Mouse (Mus musculus) embryonic facial prominence, embryonic 14.5 days (tissue): ENCODE results near the gene Ulk2. TPM values are rescaled to one million over a fixed set of nuclear protein-coding genes. Genes with fewer than 3 reads are reported as not detected.

Experiments
- ATAC-seq: fragments of 200-750 bp; cut with Nextera tagmentation; 2 replicates; pipeline ENCODE4 v1.8.0; 2017; ENCODE audit warnings: low read depth, moderate number of reproducible peaks, moderate TSS enrichment
- DNase-seq: peaks from one replicate; pipeline ENCODE4 v3.0.0-alpha.2; 2015; ENCODE audit warnings: low spot score
- H3K27ac ChIP-seq: fragments of 300-500 bp; sonication (generic); replicated peaks from 2 replicates; pipeline ENCODE4 v1.5.1; 2014; ENCODE audit warnings: low read depth, mild to moderate bottlenecking, low read length, moderate library complexity
- H3K27me3 ChIP-seq: fragments of 300-500 bp; sonication (generic); replicated peaks from 2 replicates; pipeline ENCODE4 v1.6.1; 2014; ENCODE audit warnings: low read length; ENCODE audit not compliant: control insufficient read depth, insufficient read depth
- H3K36me3 ChIP-seq: fragments of 300-500 bp; sonication (generic); 2 replicates; pipeline ENCODE4 v1.6.1; 2014; ENCODE audit warnings: low read length, mixed read lengths; ENCODE audit not compliant: control insufficient read depth, insufficient read depth
- H3K4me1 ChIP-seq: fragments of 300-500 bp; sonication (generic); 2 replicates; pipeline ENCODE4 v1.6.1; 2014; ENCODE audit warnings: antibody characterized with exemption, low read length; ENCODE audit not compliant: control insufficient read depth, insufficient read depth
- H3K4me2 ChIP-seq: fragments of 300-500 bp; sonication (generic); 2 replicates; pipeline ENCODE4 v1.6.1; 2014; ENCODE audit warnings: low read depth, mild to moderate bottlenecking, low read length, moderate library complexity, mixed read lengths
- H3K4me3 ChIP-seq: fragments of 300-500 bp; sonication (generic); 2 replicates; pipeline ENCODE4 v1.5.1; 2014; ENCODE audit warnings: low read depth, mild to moderate bottlenecking, low read length
- H3K9ac ChIP-seq: fragments of 300-500 bp; sonication (generic); 2 replicates; pipeline ENCODE4 v1.6.1; 2014; ENCODE audit warnings: low read depth, mild to moderate bottlenecking, low read length, moderate library complexity, mixed read lengths
- H3K9me3 ChIP-seq: fragments of 300-500 bp; sonication (generic); 2 replicates; pipeline ENCODE4 v1.6.1; 2016; ENCODE audit warnings: low read length; ENCODE audit not compliant: control insufficient read depth
- WGBS: fragments of 180-500 bp; shearing (Covaris S2); extraction: QIAGEN DNeasy Blood & Tissue Kit; methylation state at CpG from one replicate; pipeline ENCODE4 v1.1.7; 2014; 5-methylcytosine and 5-hydroxymethylcytosine counted together
- polyA plus RNA-seq: library from polyadenylated mRNA; unstranded; fragments of >200 nt; fragmentation: Nextera tagmentation; extraction: Ambion mirVana; gene quantifications from 2 replicates; pipeline ENCODE4 v1.2.1, GENCODE M21; 2014

The Ulk2 gene
- 25.6 and 26.4 TPM in 2 replicates for polyA plus RNA-seq

- 0% methylated on average over 6 of the region's 58 CpGs for WGBS
- Histone ChIP-seq H3K4me1 (peaks cover 6% of the 10 kb centered on the region), H3K9me3 (no peaks in the 10 kb centered on the region), H3K4me3 (peak within 1 kb of the TSS; percentile 95), H3K36me3 (peaks cover 19% of the 10 kb centered on the region; the same call in 1 of the 2 replicates), H3K4me2 (peak within 1 kb of the TSS; percentile 87), H3K9ac (peak within 1 kb of the TSS; percentile 96), H3K27me3 (no peaks in the 10 kb centered on the region), H3K27ac (peak within 1 kb of the TSS; percentile 88)
- peak; percentile 95 for DNase-seq
- peak; percentile 92 for ATAC-seq
Measured at GRCm38 (mm10) chr11:61854988-61855411, at the start of gene Ulk2. Ulk2 (minus strand) TSS chr11:61855073.

GRCm38 (mm10) chr11:61882183-61882582 lies 27.3 kb upstream of the Ulk2 start:
- Histone ChIP-seq H3K4me3 (no peak overlapping the region), H3K9ac (no peak overlapping the region), H3K4me2 (no peak overlapping the region), H3K27me3 (no peaks in the 10 kb centered on the region), H3K4me1 (no peaks in the 10 kb centered on the region), H3K9me3 (no peaks in the 10 kb centered on the region), H3K36me3 (peaks cover 67% of the 10 kb centered on the region), H3K27ac (no peak overlapping the region)
- ATAC-seq (0 out of 2 replicates have a peak, but pooled peaks have one; percentile 22), DNase-seq (peak; percentile 39)
- WGBS: 76% methylated on average over 5 of the region's 5 CpGs

DNA sequence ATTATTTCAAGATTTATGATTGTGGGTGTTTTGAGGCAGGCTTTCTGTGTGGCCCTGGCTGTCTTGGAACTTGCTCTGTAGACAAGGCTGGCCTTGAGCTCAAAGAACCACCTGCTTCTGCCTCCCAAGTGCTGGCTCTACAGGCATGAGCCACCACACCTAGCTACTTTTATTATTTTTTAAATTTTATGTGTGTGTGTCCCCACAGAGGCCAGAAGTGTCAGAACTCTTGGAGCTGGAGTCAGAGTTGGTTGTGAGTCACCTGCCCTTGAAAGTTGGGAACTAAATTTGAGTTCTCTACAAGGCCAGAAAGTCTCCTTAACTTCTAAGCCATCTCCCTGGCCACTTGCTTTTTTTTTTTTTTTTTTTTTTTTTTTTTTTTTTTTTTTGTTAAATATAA lies 25.0 kb upstream of the Ulk2 start:
- Histone ChIP-seq H3K4me2 (no peak overlapping the region), H3K27ac (no peak overlapping the region)
- ATAC-seq: no peak

GRCm38 (mm10) chr11:61871881-61872280 lies 17.0 kb upstream of the Ulk2 start:
- ATAC-seq (no peak), DNase-seq (no peak)
- no peak overlapping the region for H3K27ac ChIP-seq
- peaks cover 74% of the 10 kb centered on the region for H3K36me3 ChIP-seq
- no peaks in the 10 kb centered on the region; the same call in 1 of the 2 replicates for H3K9me3 ChIP-seq
- no peak overlapping the region for H3K4me3 ChIP-seq
- H3K4me1 ChIP-seq: no peaks in the 10 kb centered on the region
- no peak overlapping the region for H3K9ac ChIP-seq
- H3K4me2 ChIP-seq: no peak overlapping the region
- no peaks in the 10 kb centered on the region for H3K27me3 ChIP-seq
- 94% methylated on average over 5 of the region's 5 CpGs for WGBS

More for the DNA sequence above, 25.0 kb upstream of the Ulk2 start:
- H3K27me3 ChIP-seq: no peaks in the 10 kb centered on the region
- peaks cover 72% of the 10 kb centered on the region for H3K36me3 ChIP-seq
- H3K4me3 ChIP-seq: no peak overlapping the region
- DNase-seq: no peak
- H3K9ac ChIP-seq: no peak overlapping the region
- H3K4me1 ChIP-seq: no peaks in the 10 kb centered on the region
- no peaks in the 10 kb centered on the region for H3K9me3 ChIP-seq

DNA sequence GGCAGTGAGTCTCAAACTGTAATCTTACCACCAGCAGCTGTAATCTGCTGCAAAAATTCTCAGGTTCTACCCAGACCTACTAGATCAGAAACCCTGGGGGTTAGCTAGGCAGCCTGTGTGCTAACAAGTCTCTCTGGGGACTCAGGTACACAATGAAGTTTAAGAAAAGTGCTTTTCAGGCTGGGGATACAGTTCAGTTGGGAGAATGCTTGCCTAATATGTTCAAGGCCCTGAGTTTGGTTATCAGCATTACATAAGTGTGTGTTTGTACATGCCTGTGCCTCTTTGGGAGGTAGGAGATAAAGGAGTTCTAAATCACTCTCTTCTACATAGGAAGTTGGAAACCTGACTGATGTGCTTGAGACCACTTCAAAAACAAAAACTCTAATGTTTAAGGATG lies 12.0 kb upstream of the Ulk2 start:
- ATAC-seq (no peak), DNase-seq (peak; percentile 9)
- H3K9ac ChIP-seq: no peak overlapping the region

GRCm38 (mm10) chr11:61861781-61862547 lies 7.1 kb upstream of the Ulk2 start:
- DNase-seq (no peak), ATAC-seq (no peak)
- Histone ChIP-seq H3K27me3 (no peaks in the 10 kb centered on the region), H3K9ac (no peak overlapping the region), H3K4me3 (no peak overlapping the region), H3K27ac (no peak overlapping the region), H3K36me3 (0 out of 2 replicates have a peak, but pooled peaks cover 5% of the 10 kb centered on the region), H3K4me1 (no peaks in the 10 kb centered on the region), H3K9me3 (no peaks in the 10 kb centered on the region), H3K4me2 (no peak overlapping the region)
- 76% methylated on average over 6 of the region's 6 CpGs for WGBS

More for the DNA sequence above, 12.0 kb upstream of the Ulk2 start:
- Histone ChIP-seq H3K4me1 (no peaks in the 10 kb centered on the region), H3K9me3 (no peaks in the 10 kb centered on the region), H3K4me2 (no peak overlapping the region), H3K27ac (no peak overlapping the region), H3K27me3 (no peaks in the 10 kb centered on the region), H3K36me3 (peaks cover 34% of the 10 kb centered on the region), H3K4me3 (no peak overlapping the region)

GRCm38 (mm10) chr11:61859316-61859715 lies 4.4 kb upstream of the Ulk2 start:
- ATAC-seq: no peak
- WGBS: 65% methylated on average over 1 of the region's 1 CpGs
- H3K4me2 ChIP-seq: no peak overlapping the region

DNA sequence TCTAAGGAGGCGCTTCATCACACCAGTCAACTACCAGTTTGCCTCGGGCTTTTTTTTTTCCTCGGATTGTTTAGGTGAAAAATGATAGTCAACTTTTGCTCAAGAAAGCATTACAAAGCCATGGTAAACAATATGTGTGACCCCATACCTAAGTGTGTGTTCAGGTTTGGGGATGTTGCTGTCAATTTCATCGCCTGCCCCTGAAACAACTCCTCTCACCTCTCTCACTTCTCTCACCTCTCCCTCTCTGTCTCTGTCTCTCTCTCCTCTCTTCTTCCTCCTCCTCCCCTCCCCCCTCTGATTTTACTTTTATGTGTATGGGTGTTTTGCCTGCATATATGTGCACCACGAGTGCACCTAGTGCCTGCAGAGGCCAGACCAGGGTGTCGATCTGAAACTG lies 666 bp upstream of the Ulk2 start:
- ATAC-seq: no peak
- Histone ChIP-seq H3K27me3 (no peaks in the 10 kb centered on the region), H3K4me2 (peak overlapping the region; percentile 87), H3K4me1 (peaks cover 6% of the 10 kb centered on the region), H3K4me3 (peak overlapping the region; percentile 95), H3K36me3 (peaks cover 14% of the 10 kb centered on the region; the same call in 1 of the 2 replicates), H3K9ac (peak overlapping the region; percentile 96), H3K9me3 (no peaks in the 10 kb centered on the region), H3K27ac (0 out of 2 replicates have a peak overlapping the region, but pooled peaks have one; percentile 88)
- DNase-seq: no peak
- 39% methylated on average over 6 of the region's 6 CpGs for WGBS

More at GRCm38 (mm10) chr11:61859316-61859715, 4.4 kb upstream of the Ulk2 start:
- H3K9ac ChIP-seq: no peak overlapping the region
- no peaks in the 10 kb centered on the region for H3K36me3 ChIP-seq
- no peaks in the 10 kb centered on the region for H3K4me1 ChIP-seq
- H3K27me3 ChIP-seq: no peaks in the 10 kb centered on the region
- H3K9me3 ChIP-seq: no peaks in the 10 kb centered on the region
- H3K27ac ChIP-seq: no peak overlapping the region
- no peak for DNase-seq
- H3K4me3 ChIP-seq: no peak overlapping the region
